17 mouse cellular contexts compared by ENCODE assay signal in genomic region chr12:77466178-77466577, GRCm38 (mm10).
"Had no signal": no experiment of that assay in that cellular context is flagged by ENCODE, and none has a peak within 500 bp of the region (broad histone marks: within the 10 kb centered on the region; RNA-seq: fewer than 3 reads in every experiment).

No protein-coding gene starts in this region.

- DNase-seq: left cerebral cortex, postnatal 4 days; liver; liver, embryonic 13.5 days; liver, postnatal 0 days; lung, adult 18-20 months; lung, adult 2 months; lung, embryonic 14.5 days; lung, postnatal 10 days; lung, postnatal 14 days; lung, postnatal 36 days; lung, postnatal 4 days; midbrain, embryonic 14.5 days had no signal

- ATAC-seq: liver, embryonic 12.5 days; liver, postnatal 0 days; lung, postnatal 0 days; midbrain, embryonic 13.5 days; midbrain, embryonic 15.5 days; midbrain, embryonic 16.5 days had no signal
